Mouse (Mus musculus) forebrain, embryonic 13.5 days (tissue): ENCODE measurements around the gene Gm17657. TPM values are rescaled to one million over a fixed set of nuclear protein-coding genes. Genes with fewer than 3 reads are reported as not detected.
A peak's percentile ranks its signal among the peaks of the same experiment; 100 is the strongest.
"Not testable (repeated sequence)": the region's sequence is repeated elsewhere in the genome, so short reads cannot be mapped to it uniquely, and the experiment has no call there.

ENCODE experiments used
- ATAC-seq: fragments of 200-750 bp; cut with Nextera tagmentation; 2 replicates; pipeline ENCODE4 v1.8.0; 2017
- H3K27ac ChIP-seq: fragments of 300-500 bp; sonication (generic); 2 replicates; pipeline ENCODE4 v1.5.1; 2015; ENCODE audit warnings: inconsistent platforms, mild to moderate bottlenecking, moderate library complexity
- H3K27me3 ChIP-seq: fragments of 300-500 bp; sonication (generic); 2 replicates; pipeline ENCODE4 v1.6.1; 2015; ENCODE audit warnings: mild to moderate bottlenecking, inconsistent platforms
- H3K36me3 ChIP-seq: fragments of 300-500 bp; sonication (generic); 2 replicates; pipeline ENCODE4 v1.6.1; 2015; ENCODE audit warnings: mild to moderate bottlenecking, inconsistent platforms; ENCODE audit not compliant: poor library complexity, severe bottlenecking
- H3K4me1 ChIP-seq: fragments of 300-500 bp; sonication (generic); 2 replicates; pipeline ENCODE4 v1.6.1; 2015; ENCODE audit warnings: inconsistent platforms
- H3K4me2 ChIP-seq: fragments of 300-500 bp; sonication (generic); 2 replicates; pipeline ENCODE4 v1.6.1; 2015; ENCODE audit warnings: inconsistent platforms, mild to moderate bottlenecking, moderate library complexity
- H3K4me3 ChIP-seq: fragments of 300-500 bp; sonication (generic); 2 replicates; pipeline ENCODE4 v1.5.1; 2015; ENCODE audit warnings: mild to moderate bottlenecking, inconsistent platforms
- H3K9ac ChIP-seq: fragments of 300-500 bp; sonication (generic); 2 replicates; pipeline ENCODE4 v1.6.1; 2015; ENCODE audit warnings: mild to moderate bottlenecking, inconsistent platforms
- H3K9me3 ChIP-seq: fragments of 300-500 bp; sonication (generic); replicated peaks from 2 replicates; pipeline ENCODE4 v1.6.1; 2016; ENCODE audit warnings: inconsistent platforms
- WGBS: fragments of 180-500 bp; shearing (Covaris S2); methylation state at CpG from one replicate; pipeline ENCODE4 v1.1.7; 2015; 5-methylcytosine and 5-hydroxymethylcytosine counted together
- polyA plus RNA-seq: library from polyadenylated mRNA; unstranded; fragments of >200 nt; fragmentation: Nextera tagmentation; extraction: Ambion mirVana; gene quantifications from 2 replicates; pipeline ENCODE4 v1.2.1, GENCODE M21; 2015

The Gm17657 gene
- polyA plus RNA-seq, 1 experiment from 2014 or later, result not detected

DNA sequence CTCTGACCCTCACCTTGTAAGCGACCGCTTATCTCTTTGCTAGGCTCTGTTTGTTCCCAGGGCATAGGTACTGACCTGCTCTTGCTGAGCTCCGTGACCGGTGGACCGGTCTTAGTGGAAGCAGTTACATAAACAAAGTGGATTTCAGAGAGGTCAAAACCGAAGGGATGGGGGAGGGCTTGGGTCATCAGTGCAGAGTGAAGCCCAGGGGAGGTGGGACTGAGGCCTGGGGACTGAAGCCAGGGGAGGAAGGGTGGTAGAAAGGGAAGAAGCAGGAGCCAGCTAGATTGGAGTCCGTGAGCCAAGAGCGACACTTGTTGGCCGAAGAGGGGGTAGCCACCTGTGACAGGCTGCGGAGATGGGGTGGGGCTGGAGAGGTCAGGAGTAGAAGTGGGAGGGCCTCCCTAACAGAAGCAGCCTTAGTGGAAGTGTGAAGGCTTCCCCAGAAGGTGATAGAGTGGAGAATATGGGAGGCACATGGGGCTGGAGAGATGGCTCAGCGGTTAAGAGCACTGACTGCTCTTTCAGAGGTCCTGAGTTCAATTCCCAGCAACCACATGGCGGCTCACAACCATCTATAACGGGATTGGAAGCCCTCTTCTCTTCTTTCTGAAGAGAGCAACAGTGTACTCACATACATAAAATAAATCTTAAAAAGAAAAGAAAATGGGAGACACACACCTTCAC, 36.3 kb downstream of the Gm17657 start:
- no peak overlapping the region for H3K4me2 ChIP-seq
- no peaks in the 10 kb centered on the region for H3K27me3 ChIP-seq
- WGBS, result 42% methylated on average over 13 of the region's 13 CpGs
- H3K27ac ChIP-seq, result no peak overlapping the region
- H3K36me3 ChIP-seq, result no peaks in the 10 kb centered on the region
- H3K9me3 ChIP-seq, result no peaks in the 10 kb centered on the region
- no peak overlapping the region for H3K4me3 ChIP-seq
- no peak overlapping the region for H3K9ac ChIP-seq
- 0 out of 2 replicates have a peak, but pooled peaks have one; percentile 24 for ATAC-seq
- no peaks in the 10 kb centered on the region for H3K4me1 ChIP-seq

DNA sequence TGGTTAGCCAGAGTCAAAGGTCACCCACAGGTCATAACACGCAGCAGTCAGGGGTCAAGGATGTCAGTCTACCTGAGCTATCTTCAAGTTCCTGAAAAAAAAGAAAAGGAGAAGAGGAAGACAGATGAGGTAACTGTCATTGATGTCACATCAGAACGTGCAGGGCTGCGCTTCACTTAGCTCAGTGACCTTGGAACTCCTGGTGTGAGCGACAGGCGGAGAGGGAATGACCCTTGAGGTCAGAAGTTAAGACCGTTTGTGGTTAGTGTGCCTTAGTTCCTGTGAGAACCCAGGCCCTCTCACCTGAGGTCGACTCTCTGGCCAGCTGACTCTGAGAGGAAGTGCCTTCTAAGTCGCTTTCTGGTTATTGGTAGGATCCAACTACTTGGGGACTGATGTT, 38.7 kb downstream of the Gm17657 start:
- no peaks in the 10 kb centered on the region for H3K4me1 ChIP-seq
- WGBS, result 74% methylated on average over 8 of the region's 8 CpGs
- no peak for ATAC-seq

DNA sequence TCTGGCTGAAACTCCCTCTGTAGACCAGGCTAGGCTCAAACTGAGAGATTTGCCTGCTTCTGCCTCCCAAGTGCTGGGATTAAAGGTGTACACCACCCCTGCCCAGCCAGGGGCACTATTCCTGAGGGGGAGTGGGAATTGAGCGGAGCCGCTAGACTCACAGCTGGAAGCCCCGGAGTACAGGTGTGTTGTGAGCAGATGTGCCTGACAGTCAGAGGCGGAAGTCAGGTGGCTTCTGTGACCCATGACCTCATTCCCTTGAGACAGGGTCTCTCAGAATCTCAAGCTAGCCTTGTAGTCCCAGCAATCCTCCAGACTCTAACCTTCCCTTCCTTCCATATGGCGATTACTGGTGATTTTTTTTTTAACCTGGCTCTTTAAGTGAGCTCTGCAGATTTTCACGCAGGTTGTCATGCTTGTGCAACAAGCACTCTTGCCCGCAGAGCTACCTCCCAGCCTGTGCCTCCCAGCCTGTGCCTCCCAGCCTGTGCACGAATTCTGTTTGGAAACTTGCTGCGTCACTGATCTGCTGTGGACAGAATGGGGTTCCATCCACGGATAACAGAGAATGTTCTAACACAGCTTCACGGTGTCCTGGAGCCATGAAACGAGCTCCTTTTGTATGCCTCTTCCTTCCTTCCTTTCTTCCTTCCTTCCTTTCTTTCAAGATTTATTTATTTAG, 40.4 kb downstream of the Gm17657 start:
- H3K4me1 ChIP-seq, result no peaks in the 10 kb centered on the region
- no peak overlapping the region for H3K9ac ChIP-seq
- H3K4me3 ChIP-seq, result no peak overlapping the region
- 80% methylated on average over 12 of the region's 12 CpGs for WGBS
- H3K36me3 ChIP-seq, result no peaks in the 10 kb centered on the region
- ATAC-seq, result no peak
- H3K9me3 ChIP-seq, result no peaks in the 10 kb centered on the region
- no peaks in the 10 kb centered on the region for H3K27me3 ChIP-seq
- no peak overlapping the region for H3K27ac ChIP-seq
- H3K4me2 ChIP-seq, result no peak overlapping the region

More for the DNA sequence above, 38.7 kb downstream of the Gm17657 start:
- Histone ChIP-seq H3K27me3 (no peaks in the 10 kb centered on the region), H3K4me3 (no peak overlapping the region), H3K36me3 (no peaks in the 10 kb centered on the region), H3K27ac (no peak overlapping the region), H3K4me2 (no peak overlapping the region), H3K9ac (no peak overlapping the region), H3K9me3 (no peaks in the 10 kb centered on the region)

DNA sequence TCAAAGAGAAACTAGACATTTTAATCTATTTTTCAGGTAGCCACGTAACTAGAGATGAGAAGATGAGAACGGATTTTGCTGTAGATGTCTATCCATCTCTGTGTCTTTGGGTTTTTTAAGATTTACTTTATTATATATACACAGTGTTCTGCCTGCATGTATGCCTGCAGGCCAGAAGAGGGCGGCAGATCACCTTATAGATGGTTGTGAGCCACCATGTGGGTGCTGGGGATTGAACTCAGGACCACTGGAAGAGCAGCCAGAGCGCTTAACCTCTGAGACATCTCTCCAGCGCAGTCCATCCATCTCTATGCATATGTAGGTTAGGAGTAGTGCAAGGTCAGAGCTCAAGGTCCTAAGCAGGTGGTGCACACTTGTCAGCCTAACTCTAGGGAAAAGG, 45.7 kb downstream of the Gm17657 start:
- peaks cover 8% of the 10 kb centered on the region; the same call in 1 of the 2 replicates for H3K4me1 ChIP-seq
- H3K36me3 ChIP-seq, result no peaks in the 10 kb centered on the region
- no peak overlapping the region for H3K27ac ChIP-seq
- no peak overlapping the region for H3K9ac ChIP-seq
- H3K4me3 ChIP-seq, result no peak overlapping the region
- H3K27me3 ChIP-seq, result peaks cover 4% of the 10 kb centered on the region; the same call in 1 of the 2 replicates
- H3K4me2 ChIP-seq, result no peak overlapping the region
- ATAC-seq, result no peak
- WGBS, result 74% methylated on average over 5 of the region's 5 CpGs
- H3K9me3 ChIP-seq, result no peaks in the 10 kb centered on the region

DNA sequence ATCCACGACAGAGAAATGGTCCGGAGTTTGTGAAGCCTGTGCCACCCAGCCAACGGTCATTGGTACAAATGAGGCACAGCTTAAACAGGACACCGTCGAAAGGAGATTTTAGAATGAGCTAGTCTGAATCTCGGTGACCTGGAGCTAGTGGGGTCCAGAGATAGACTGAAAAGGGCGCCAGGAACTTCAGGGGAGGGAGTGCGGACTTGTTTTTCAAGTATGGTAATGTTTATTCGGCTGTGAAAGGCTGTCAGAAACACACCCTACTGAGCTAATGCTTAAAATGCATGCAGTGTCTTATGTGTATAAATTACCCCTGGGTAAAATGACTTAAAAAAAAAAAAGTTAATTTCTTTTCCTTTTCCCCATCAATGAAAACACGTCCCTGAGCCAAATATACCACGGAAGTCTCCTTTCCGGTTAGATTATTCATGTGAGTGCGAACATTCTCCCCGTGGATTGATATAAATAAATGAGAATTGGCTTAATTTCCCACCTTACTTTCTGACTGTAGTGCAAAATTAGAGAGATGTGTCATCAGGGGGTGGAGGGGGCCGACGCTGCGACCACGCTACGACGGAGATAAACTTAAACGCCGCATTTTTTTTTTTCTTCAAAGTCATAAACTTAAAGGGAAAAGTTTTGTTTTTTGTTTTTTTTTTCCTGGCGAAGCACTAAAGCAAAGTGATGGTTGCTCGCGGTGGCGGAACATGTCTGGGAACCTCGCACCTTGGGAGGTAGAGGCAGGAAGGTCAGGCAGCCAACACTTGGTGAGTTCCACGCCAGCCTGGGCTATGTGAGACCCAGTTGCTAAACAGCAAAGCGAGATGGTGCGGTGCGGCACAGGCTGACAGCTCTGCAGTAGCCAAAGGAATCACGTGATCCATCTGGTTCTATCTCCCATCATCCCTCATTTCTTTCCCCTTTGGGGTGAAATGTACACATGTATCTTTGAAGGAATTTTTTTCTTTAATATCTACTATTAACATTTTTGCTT, 46.5 kb downstream of the Gm17657 start:
- no peak for ATAC-seq
- no peak overlapping the region for H3K27ac ChIP-seq
- H3K27me3 ChIP-seq, result peaks cover 4% of the 10 kb centered on the region; the same call in 1 of the 2 replicates
- no peaks in the 10 kb centered on the region for H3K36me3 ChIP-seq
- WGBS, result 19% methylated on average over 32 of the region's 32 CpGs
- H3K9me3 ChIP-seq, result no peaks in the 10 kb centered on the region
- H3K9ac ChIP-seq, result no peak overlapping the region
- peak overlapping the region; percentile 7; the same call in 1 of the 2 replicates for H3K4me2 ChIP-seq
- peaks cover 8% of the 10 kb centered on the region; the same call in 1 of the 2 replicates for H3K4me1 ChIP-seq
- no peak overlapping the region for H3K4me3 ChIP-seq

DNA sequence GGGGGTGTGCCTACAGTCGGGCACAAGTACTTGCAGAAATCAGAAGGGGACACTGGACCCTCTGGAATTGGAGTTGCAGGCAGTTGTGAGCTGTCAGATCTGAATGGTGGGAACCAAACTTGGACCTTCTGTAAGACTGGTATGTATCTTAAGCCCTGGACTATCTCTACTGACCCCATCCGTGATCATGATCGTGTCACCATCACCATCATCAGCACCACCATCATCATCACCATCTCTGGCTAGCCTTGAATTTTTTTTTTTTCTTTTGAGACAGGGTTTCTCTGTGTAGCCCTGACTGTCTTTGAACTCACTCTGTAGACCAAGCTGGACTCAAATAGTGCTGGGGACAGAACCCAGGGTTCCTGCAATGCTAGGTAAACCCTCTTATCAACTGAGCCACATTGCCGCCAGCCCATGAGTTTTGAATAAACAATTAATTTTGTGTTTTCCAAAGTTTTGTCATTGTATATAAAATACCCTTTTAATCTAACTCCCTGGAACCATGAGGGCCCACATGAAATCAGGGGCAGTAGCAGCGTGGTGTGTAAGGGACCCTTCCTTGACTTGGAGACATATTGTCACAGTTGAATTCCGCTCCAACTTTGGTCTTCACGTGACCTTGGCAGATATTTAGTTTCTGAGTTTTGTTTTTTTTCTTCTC, 47.3 kb downstream of the Gm17657 start:
- ATAC-seq, result no peak
- 81% methylated on average over 7 of the region's 7 CpGs for WGBS
- Histone ChIP-seq H3K9ac (no peak overlapping the region), H3K36me3 (no peaks in the 10 kb centered on the region), H3K4me2 (no peak overlapping the region), H3K4me3 (no peak overlapping the region), H3K27me3 (peaks cover 4% of the 10 kb centered on the region; the same call in 1 of the 2 replicates), H3K9me3 (no peaks in the 10 kb centered on the region), H3K4me1 (peaks cover 8% of the 10 kb centered on the region; the same call in 1 of the 2 replicates), H3K27ac (no peak overlapping the region)

DNA sequence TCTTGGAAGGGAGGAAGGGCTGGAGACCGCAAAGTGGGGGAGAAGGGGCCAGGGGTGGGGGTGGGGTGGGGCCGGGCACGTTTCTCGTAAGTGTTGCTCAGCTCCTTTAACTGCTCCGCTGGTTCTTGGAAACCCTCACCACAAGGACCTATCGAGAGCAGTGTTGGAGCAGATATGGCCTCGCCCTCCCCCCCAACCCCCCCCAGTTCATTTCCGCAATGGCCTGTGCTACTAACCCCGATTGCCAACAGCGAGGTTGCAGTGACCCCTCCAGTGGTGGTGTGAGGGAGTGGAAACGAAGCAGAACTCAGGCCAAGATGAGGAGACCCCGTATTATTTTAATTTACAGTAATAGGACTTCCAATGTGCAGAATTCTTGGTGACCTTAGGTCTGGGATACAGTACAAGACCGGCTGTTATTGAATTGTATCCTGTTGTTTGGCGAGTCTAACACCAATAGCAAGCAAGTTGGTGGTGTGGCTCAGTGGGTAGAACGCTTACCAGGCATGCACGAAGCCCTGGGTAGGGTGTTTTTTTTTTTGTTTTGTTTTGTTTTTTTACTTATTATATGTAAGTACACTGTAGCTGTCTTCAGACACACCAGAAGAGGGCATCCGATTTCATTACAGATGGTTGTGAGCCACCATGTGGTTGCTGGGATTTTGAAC, 48.5 kb downstream of the Gm17657 start:
- WGBS, result 83% methylated on average over 17 of the region's 17 CpGs
- Histone ChIP-seq H3K4me1 (peaks cover 8% of the 10 kb centered on the region; the same call in 1 of the 2 replicates), H3K9me3 (no peaks in the 10 kb centered on the region), H3K36me3 (no peaks in the 10 kb centered on the region), H3K4me2 (no peak overlapping the region), H3K27ac (no peak overlapping the region), H3K27me3 (peaks cover 4% of the 10 kb centered on the region; the same call in 1 of the 2 replicates), H3K4me3 (no peak overlapping the region), H3K9ac (no peak overlapping the region)
- no peak for ATAC-seq

DNA sequence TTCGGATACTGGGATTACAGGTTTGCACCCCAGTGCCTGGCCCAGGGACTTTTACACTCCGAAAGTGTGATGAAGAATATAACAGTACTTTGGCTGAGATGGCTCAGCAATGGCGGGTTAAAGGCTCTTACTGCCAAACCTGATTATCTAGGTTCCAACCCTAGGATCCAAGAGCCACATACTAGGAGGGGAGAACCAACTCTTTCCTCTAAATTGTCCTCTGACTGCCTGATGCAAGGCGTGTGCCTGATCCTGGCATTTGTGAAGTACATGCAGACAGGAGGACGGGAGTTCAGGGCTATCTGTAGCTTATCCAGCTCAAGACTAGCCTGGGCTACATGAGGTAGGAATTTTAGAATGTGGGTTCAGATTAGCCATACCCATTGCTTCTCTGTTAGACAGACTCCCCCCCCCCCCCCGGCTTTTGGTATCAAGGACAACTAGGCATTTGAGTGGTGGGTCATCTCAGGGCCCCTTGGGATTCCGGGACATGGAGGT, 49.1 kb downstream of the Gm17657 start:
- no peak for ATAC-seq
- H3K27ac ChIP-seq, result no peak overlapping the region
- H3K36me3 ChIP-seq, result no peaks in the 10 kb centered on the region
- H3K4me1 ChIP-seq, result peaks cover 8% of the 10 kb centered on the region; the same call in 1 of the 2 replicates
- H3K9ac ChIP-seq, result no peak overlapping the region
- H3K4me2 ChIP-seq, result no peak overlapping the region
- H3K27me3 ChIP-seq, result peaks cover 4% of the 10 kb centered on the region; the same call in 1 of the 2 replicates
- no peaks in the 10 kb centered on the region for H3K9me3 ChIP-seq
- 74% methylated on average over 7 of the region's 7 CpGs for whole genome bisulfite sequencing
- H3K4me3 ChIP-seq, result no peak overlapping the region

DNA sequence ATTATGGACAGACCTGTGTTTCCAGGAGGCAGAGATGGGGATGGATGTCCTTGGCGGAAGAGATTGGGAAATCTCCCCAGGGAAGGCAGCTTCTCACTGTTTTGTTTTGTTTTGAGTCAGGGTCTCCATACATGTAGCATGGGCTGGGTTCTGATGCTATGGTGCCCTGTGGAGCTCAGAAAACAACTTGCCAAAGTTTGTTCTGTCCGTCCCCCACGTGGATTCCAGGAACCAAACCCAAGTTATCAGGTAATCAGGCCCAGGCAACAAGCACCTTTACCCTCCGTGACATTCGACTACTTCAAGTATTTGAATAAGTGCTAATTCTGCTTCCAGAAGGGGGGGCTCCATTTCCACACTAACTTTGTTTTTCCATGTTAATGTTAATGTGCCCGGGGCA, 49.9 kb downstream of the Gm17657 start:
- H3K4me1 ChIP-seq, result peaks cover 8% of the 10 kb centered on the region; the same call in 1 of the 2 replicates
- peaks cover 4% of the 10 kb centered on the region; the same call in 1 of the 2 replicates for H3K27me3 ChIP-seq
- no peak overlapping the region for H3K4me3 ChIP-seq
- peaks cover 7% of the 10 kb centered on the region for H3K36me3 ChIP-seq
- H3K9ac ChIP-seq, result no peak overlapping the region
- H3K27ac ChIP-seq, result no peak overlapping the region
- no peak overlapping the region for H3K4me2 ChIP-seq
- ATAC-seq, result no peak
- WGBS, result 83% methylated on average over 6 of the region's 6 CpGs
- H3K9me3 ChIP-seq, result no peaks in the 10 kb centered on the region

DNA sequence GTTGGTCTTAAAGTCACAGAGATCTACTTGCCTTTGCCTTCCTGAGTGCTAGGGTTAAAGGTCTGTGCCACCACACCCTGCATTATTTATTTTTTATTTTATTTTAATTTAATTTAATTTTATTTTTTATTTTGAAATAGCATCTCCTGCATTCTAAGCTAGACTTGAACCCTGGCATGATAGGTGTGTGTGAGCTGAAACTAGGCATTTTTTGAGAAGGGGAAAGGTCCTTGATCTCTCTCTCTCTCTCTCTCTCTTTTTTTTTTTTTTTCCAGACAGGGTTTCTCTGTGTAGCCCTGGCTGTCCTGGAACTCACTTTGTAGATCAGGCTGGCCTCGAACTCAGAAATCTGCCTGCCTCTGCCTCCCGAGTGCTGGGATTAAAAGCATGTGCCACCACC, 50.5 kb downstream of the Gm17657 start:
- peaks cover 12% of the 10 kb centered on the region for H3K36me3 ChIP-seq
- ATAC-seq, H3K4me3 ChIP-seq, H3K9me3 ChIP-seq, H3K27ac ChIP-seq, H3K4me2 ChIP-seq, H3K27me3 ChIP-seq, H3K4me1 ChIP-seq, H3K9ac ChIP-seq: not testable (repeated sequence)
- WGBS, result 95% methylated on average over 2 of the region's 2 CpGs

DNA sequence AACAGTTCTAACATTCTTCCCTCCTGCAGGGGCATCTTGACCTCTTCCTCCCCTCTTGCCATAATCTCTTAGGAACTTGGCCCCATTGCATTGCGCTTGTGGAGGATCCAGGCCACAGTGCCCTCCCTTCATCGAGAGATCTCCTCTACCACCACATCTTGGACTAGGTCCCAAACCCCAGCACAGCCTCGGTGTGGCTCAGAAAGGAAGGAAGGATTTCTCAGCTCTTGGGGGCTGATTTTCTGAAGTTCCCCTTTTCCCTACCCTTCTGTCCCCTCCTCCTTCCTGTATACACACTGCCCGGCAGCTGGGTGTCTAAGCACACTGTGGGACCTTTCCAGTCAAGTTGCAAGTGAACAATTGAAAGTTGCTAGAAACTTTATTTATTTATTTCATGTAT, 51.4 kb downstream of the Gm17657 start:
- no peaks in the 10 kb centered on the region for H3K9me3 ChIP-seq
- no peak for ATAC-seq
- no peak overlapping the region for H3K27ac ChIP-seq
- WGBS, result 71% methylated on average over 4 of the region's 4 CpGs
- H3K27me3 ChIP-seq, result no peaks in the 10 kb centered on the region
- no peak overlapping the region for H3K4me3 ChIP-seq
- H3K4me1 ChIP-seq, result peaks cover 13% of the 10 kb centered on the region
- H3K4me2 ChIP-seq, result no peak overlapping the region
- peaks cover 17% of the 10 kb centered on the region for H3K36me3 ChIP-seq
- H3K9ac ChIP-seq, result no peak overlapping the region
